Mouse (Mus musculus) layer of hippocampus, postnatal 25 days (tissue): ENCODE data around the gene Pgm2. TPM values are rescaled to one million over a fixed set of nuclear protein-coding genes. Genes with fewer than 3 reads are reported as not detected.

ENCODE experiments used
- DNase-seq, 2 experiments: peaks; one replicate each; pipeline ENCODE4 v3.0.0; 2022; ENCODE audit warnings: mixed read lengths in 2 of 2, low spot score in 1 of 2; ENCODE audit errors: extremely low spot score in 1 of 2
- total RNA-seq, 2 experiments: library from RNA; stranded (reverse); gene quantifications; 2 replicates each; pipeline ENCODE4 v1.2.3; 2021

Pgm2 gene
- total RNA-seq, 2 experiments from 2014 or later = 10.8 to 11.4 TPM

DNA sequence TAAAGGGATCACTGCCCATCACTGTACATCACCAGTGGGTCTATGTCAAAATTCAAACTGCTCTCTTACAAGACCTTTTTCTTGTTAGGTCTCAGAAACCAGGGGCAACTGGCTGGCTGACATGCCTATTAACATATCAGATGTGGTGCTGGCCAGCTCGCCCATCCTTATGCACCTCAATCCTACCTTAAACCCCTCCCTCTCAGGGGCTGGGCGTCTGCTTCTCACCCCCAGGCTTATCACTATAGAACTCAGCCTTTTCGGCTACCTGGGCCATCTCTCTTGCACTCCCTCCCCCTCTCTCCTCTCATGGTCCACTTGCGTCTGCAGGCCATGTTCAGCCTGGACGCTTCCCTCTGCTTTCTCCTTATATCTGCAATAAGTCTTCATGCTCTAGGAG, 38.8 kb downstream of the Pgm2 start:
- no peak for DNase-seq

DNA sequence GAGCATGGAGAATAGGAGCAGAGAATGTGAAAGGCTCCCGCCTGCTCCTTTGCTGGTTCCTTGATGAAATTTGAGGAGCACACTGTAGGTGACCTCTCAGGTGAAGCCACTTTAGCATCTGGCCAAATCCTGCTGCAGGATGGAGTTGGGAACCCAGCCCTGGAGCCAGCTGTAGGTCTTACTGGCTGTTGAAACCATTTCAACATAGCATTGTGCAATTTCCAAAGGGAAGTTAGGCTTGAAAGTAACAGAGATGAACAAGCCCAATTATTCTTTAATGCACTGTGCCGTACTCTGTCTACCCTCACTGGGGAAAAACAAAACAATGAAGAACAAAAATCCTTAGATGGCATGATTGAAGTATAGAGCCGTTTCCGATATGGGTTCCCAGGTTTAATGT, 41.2 kb downstream of the Pgm2 start:
- DNase-seq = no peak

GRCm38 (mm10) chr5:64136325-64136724, 43.6 kb downstream of the Pgm2 start:
- no peak for DNase-seq

DNA sequence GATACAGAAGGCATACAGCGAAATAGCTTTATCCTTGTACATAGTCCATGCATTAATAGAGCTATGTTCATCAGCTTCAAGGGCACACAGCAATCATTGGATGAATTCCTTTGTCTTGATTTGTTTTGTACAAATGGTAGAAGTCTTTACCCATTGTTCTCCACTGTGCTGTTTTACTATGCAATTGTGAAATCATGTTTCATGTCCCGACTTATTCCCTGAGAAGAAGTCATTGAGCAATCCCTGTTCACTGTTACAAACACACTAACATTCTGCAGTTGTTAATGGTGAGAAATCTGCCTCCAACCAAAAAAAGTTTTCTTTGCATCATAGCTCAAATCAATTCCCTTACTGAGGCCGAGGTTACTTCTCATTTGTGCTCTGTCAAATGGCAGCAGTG, 47.5 kb downstream of the Pgm2 start:
- no peak for DNase-seq

DNA sequence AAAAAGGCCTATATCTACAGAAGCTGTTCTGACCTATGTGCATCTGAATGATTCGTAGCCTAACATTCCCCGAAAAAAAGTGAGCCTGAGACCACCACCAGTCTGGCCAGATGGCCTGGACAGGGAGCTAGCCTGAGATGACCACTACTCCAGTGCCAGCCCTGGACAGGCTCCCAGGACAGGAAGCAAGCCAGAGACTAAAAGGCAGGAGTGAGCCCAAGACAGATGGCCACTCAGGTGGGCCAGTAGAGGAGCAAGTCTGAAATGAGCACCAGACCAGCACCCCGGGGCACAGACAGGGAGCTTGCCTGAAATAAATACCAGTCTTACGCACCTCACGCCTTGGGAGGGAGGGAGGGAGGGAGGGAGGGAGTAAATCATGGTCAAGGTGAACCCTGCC, 51.6 kb downstream of the Pgm2 start:
- no peak for DNase-seq

DNA sequence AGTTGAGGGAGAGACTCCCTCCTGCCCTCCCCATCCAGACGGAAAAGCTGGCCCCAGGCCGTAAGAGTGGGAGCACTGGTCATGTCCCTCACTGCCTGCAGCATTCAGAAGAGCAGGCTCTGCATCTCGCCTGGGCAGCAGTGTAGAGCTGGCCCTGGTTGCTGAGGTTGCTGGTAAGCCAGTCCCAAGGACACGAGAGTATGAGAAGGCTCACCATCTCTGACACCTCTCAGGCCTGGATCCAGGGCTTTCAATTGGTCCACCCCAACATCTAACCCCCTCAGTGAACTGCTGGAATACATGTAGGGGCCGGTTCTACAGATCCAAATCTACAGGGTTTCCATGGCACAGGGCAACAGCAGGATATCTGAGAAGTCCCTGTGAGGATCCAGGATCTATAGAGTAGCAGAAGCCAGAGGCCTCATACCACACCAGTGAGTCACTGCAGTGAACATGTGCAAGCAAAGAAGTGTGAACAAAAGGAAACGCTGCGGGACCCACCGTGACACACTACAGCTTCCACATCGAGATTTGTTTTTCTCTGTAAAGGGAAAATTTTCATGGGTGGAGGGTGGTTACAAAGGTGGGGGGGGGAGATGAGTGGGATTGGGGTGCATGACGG, 53.7 kb downstream of the Pgm2 start:
- no peak for DNase-seq

GRCm38 (mm10) chr5:64149184-64150127, 56.7 kb downstream of the Pgm2 start:
- no peak for DNase-seq

GRCm38 (mm10) chr5:64153319-64153718, 60.6 kb downstream of the Pgm2 start:
- DNase-seq = no peak

- no peak for DNase-seq
These were observed 63.3 kb downstream of the Pgm2 start, which contains the start of gene Tbc1d1 for GRCm38 (mm10) chr5:64155861-64156550. Gene Tbc1d1, plus strand, starts transcription at chr5:64156305.

- no peak for DNase-seq
These were observed 63.8 kb downstream of the Pgm2 start for GRCm38 (mm10) chr5:64156579-64156978.

DNA sequence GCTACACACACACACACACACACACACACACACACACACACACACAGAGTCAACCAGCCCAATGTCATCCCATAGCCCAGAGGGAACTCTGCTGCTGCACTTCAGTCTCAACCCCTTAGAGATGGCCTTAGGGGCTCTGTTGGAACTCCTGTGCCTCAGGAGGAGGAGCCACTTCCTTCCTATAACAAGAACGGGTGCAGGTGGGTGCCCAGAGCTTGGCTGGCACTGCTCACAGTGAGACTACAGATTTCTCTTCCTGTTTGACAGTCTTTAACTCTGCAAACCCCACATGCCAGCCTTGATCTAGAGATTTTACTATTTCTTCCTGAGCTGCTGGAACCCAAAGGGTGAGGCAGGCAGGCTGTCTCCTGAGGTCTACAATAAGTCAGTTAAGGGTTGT, 65.2 kb downstream of the Pgm2 start:
- DNase-seq = no peak

GRCm38 (mm10) chr5:64158501-64158900, 65.8 kb downstream of the Pgm2 start:
- DNase-seq = no peak

GRCm38 (mm10) chr5:64159065-64159780, 66.5 kb downstream of the Pgm2 start:
- DNase-seq = peak; percentile 33 to 59

DNA sequence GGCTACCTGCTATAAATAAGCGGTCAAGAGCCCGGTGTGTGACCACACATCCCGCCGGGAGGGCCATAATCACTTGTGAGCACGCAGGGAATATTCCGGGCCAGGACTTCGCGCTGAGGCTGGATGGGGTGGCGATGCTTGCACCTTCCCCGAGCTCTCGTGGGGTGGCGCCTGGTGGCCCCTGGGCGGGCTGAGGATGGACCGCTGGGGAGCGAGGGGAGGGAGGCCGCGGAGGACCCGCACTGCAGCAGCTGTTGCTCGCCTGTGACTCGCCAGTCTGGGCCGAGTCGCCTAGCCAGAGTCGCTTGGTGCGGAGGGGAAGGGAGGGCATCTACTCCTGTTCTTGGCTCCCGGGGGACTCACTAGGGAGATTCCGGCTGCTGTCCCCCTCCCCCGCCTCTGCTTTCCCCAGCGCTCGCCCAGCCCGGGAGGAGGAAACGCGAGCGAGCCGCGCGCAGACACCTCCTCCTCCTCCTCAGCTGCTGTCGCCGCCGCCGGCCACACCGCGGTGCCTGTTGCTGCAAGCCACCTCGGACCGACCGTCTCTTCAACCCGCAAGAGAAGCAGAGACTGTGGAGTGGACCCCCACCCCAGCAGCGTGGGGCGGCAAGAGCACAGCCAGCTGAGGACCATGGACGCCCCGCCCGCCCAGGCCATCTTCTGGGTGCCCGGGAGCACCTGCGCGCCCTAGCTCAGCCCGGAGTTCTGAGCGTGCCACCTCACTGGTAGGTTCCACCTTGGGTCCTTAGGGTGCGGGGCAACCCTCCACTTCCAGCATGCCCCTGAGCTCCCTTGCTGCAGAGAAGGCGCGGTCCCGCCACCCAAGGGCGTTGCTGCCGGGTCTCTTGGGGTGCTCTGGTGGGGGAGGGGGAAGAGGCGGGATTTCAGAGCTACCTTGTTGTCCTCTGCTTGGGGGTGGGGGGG, 67.3 kb downstream of the Pgm2 start:
- DNase-seq = peak; percentile 55 to 64

DNA sequence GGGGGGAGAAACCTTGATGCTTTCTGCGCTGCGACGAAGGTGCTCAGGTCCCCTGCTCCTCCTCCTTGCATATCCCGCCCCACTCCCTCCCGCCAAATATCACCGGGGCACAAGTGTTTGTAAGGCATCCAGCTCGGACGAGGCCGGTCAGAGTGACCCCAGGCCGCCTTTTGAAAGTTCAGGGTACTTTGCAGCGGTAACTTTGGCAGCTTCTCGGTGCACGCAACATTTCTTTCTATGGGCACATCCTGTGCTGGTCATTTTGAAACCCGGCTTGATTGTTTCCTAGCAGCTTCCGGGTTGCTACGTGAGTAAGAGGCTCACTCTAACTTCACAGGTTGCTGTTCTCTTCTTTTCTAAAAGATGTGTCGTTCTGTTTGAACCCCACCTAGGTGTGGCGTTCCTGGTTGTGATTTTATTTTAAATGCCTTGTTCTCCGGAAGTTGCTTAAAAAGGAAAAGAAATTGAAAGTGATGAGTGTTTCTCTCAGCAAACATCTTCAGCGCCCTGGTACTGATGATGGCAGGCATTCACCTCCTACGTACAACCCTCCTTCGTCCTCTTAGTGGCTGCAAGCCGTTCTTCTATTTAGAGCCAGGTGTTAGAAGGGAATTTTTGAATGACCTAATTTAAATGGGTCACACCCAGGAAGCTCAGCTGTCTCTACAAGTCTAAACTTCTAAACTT, 68.1 kb downstream of the Pgm2 start:
- DNase-seq = no peak

GRCm38 (mm10) chr5:64161917-64162316, 69.2 kb downstream of the Pgm2 start:
- DNase-seq = no peak

GRCm38 (mm10) chr5:64162582-64162981, 69.8 kb downstream of the Pgm2 start:
- DNase-seq = no peak

- DNase-seq = no peak
These were observed 71.7 kb downstream of the Pgm2 start for GRCm38 (mm10) chr5:64164414-64164813.

DNA sequence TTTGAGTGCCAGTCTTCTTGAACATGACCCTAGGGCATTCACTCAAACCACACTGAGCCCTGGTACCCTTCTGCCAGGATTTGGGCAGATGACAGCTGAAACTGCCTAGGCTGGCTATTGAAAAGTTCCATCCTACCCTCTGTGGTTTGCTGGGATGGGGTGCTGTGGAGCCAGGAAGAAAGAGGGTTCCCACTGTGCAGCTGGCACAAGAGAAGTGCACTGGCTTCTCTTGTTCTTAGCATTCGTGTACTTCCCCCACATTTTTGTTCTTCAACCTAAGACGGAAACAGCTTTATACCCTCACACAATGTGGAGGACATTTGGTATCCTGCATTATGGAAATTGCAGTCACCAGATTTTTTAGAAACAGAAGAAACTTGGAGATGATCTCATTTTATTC, 73.1 kb downstream of the Pgm2 start:
- no peak for DNase-seq
